Mouse (Mus musculus): ENCODE results near the gene H60b.
"Not testable (repeated sequence)": the region's sequence is repeated elsewhere in the genome, so short reads cannot be mapped to it uniquely, and the experiment has no call there.

H60b gene

GRCm38 (mm10) chr10:22274445-22275057 is 116.2 kb downstream of the H60b start:
- no peak for DNase-seq

DNA sequence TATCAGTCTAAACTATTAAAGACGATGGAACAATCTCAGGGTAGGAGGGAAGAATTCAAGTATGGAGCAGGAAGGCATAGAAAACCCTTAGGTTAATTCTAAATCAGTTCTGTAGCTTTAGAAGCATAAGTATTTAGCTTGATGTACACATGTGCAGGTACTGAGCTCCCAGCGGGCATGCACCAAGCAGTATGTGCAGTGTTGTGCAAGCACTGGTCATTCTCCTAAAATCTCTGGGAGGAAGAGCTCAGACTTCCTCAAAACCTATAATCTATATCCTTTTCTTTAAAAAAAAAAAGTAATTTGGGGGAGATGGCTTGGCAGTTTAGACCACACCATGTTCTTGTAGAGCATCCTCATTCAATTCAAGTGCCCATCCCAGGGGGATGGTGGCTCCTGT is 120.1 kb downstream of the H60b start:
- not testable (repeated sequence) for DNase-seq

DNA sequence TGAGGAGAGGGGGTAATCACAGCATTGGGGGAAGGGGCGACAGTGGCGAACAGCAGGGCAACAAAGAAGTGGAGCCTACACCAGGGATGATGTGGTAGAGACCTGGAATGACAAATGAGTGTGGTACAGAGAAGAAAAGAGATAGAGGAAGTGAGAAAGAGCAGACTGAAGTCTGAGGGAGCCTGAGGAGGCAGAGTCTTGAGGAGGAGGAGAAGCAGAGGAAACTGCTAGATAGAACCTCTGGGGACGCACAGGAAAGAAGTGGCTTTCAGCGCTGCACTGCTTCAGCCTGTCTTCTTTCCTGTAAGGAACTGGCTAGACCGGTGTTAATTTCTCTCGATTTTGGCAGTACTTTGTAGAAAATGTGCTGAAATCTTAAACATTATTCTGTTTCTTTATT is 124.4 kb downstream of the H60b start:
- DNase-seq = no peak

DNA sequence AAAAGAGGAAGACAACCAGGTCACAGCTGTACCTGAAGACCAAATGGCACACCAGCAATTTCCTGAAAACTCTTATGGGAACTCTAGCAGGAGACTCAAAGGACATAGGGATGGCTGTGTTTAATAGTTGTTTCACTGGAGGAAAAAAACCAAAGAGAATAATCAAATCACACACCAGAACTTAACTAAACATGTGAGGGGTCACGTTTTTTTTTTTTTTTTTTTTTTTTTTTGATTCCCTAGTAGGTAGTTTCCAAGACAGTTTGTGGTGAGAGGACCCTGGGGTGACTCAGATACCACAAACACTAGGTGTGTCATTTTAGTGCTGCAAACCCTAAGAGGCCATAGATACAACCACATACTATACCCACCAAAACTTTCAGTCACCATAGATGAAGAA is 137.3 kb downstream of the H60b start:
- DNase-seq = no peak

- DNase-seq = no peak
These were observed 138.8 kb downstream of the H60b start for GRCm38 (mm10) chr10:22297033-22297762.

DNA sequence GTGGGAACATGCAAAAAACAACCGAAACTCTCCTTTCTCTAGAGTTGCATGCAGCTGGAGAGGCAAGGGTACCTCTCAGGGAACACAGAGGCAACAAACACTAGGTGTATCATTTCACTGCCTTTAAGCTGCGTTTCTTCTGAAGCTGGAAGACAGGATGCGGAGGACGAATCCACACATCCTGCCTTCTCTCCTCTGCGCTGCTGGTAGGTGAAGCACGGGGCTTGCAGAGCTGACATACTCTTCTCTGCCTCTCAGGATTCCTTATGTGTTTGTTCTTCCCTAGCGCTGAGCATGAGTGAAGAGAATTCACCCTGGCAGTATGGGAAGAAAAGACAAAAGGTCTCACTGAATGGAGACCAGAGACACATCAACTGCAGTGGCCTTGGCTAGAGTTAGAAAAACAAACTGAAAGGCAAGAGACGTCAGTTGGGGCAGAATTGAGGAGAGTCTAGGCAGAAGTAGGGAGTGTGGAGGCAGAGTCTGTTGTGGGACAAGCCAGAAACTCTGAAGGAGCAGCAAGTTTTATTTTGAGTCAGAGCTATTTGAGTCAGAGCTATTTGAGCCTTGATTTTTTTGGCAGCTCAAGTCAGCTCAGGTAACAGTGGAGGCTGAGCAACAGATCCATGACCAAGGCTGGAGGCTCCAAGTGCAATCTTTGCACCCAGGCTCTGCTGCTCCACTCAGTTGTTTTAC is 139.5 kb downstream of the H60b start:
- DNase-seq = no peak

DNA sequence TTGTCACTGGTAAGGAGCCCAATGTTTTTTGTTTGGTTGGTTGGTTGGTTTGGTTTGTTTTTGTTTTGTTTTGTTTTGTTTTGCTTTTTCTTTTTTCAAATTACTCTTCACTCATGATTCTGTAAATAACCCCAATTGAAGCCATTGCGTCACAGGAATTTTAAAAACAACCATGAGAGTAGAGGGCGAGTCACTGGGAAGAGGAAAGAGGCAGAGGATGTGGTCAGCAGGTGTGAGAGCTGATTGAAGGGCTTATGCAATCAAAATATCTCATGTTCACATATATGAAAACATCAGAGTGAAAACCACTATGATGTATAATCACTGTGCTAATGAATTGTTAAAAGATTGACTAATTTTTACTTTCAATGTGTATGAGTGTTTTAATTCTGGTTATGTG is 140.9 kb downstream of the H60b start:
- DNase-seq = no peak

GRCm38 (mm10) chr10:22301641-22302040 is 143.3 kb downstream of the H60b start:
- peak; percentile 29 to 40 for DNase-seq

DNA sequence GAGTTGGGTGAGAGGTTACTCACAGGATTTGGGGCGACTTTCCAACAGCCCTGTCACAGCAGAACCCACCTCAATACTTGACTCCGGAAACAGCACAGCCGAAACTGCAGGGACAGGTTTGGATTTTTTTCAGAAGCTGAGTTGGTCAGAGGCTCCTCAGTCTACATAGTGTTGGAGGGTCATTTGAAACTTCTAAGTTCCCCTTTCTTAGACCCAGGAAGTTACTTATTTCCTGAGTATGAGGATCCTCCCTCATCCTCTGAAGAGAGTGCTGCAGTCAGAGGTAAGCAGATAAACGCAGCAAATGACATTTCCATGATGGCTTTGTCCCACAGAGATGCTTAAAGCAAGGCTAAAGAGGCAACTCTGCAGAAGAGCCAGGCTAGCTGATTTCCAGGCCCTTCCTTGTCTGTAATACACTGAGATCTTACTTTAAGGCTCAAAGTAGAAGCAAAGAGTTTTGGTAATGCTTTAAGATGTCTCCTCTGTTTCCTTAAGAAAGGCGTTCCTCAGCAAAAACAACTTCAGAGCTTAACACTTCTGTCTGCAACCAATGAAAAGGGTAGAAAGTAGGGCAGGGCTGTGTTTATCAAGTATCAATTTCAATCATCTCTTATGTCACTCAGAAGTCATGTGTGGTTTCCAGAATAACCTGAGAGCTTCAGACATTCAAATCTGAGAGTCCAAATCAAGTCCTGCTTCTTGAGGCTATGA is 144.1 kb downstream of the H60b start:
- DNase-seq = peak; percentile 43 to 45

DNA sequence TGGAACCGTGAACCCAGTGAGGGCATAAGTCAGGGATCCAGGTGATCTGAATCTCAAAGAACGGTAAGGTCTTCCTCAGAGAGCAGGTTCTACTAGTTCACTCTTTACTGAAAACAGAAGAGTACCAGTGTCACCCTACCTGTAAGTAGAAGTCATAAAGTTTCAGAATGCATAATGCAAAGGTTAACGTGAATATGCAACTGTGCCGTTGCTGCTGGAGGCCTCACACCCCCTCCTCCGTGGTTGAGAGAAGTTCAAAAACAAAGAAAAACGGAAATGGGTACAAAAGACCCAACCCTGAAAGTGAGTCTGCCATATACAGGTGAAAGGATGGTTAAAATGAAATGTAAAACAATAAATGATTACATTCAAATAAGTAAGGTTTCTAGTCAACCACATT is 145.3 kb downstream of the H60b start:
- no peak for DNase-seq

- no peak for DNase-seq
These were observed 147.4 kb downstream of the H60b start for GRCm38 (mm10) chr10:22305801-22306200.

GRCm38 (mm10) chr10:22306452-22306851 is 148.1 kb downstream of the H60b start:
- DNase-seq = peak; percentile 79 to 84

GRCm38 (mm10) chr10:22308221-22308620 is 149.8 kb downstream of the H60b start:
- peak; percentile 47 to 56 for DNase-seq

DNA sequence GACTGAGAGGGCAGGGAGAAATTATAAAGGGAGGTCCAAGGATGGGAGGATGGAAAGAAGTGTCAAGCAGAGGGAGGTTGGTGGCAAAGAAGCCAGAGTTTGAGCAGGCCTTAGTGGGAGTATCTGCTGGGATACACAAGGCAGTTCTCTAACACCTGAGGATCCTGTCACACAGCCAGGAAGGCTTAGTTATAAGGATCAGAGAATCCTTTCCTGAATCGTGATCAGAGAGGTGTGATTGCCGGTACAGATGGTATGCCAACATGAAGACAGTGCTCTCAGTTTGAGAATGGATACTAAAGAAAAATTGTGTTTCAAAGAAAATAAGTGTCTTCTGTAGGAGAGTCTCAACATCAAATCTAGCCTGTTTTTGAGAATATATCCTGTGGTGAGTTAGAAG is 164.5 kb downstream of the H60b start:
- DNase-seq = no peak
